Mouse (Mus musculus) liver, adult (tissue): ENCODE data around the gene Atxn7l3.

ENCODE experiments used
- GATA4 ChIP-seq: IDR thresholded peaks from 2 replicates; pipeline ENCODE4 v1.6.1; 2014; ENCODE audit warnings: mild to moderate bottlenecking, low read length; ENCODE audit not compliant: insufficient replicate concordance

Atxn7l3 gene

GRCm38 (mm10) chr11:102265816-102266215 is 30.6 kb downstream of the Atxn7l3 start:
- TF ChIP-seq GATA4, result no peak

GRCm38 (mm10) chr11:102263211-102263610 is 33.2 kb downstream of the Atxn7l3 start:
- TF ChIP-seq GATA4, result no peak

- TF ChIP-seq GATA4, result no peak
Measured at GRCm38 (mm10) chr11:102258521-102258920, 37.9 kb downstream of the Atxn7l3 start.

GRCm38 (mm10) chr11:102258095-102258494 is 38.3 kb downstream of the Atxn7l3 start:
- TF ChIP-seq GATA4, result no peak

GRCm38 (mm10) chr11:102257514-102257913 is 38.9 kb downstream of the Atxn7l3 start:
- no peak for TF ChIP-seq GATA4

- no peak for TF ChIP-seq GATA4
Measured at GRCm38 (mm10) chr11:102249351-102250090, 46.9 kb downstream of the Atxn7l3 start.

GRCm38 (mm10) chr11:102248630-102249230 is 47.7 kb downstream of the Atxn7l3 start, which contains the start of gene BC030867:
BC030867 (plus strand) TSS chr11:102248882.
- TF ChIP-seq GATA4, result no peak

GRCm38 (mm10) chr11:102246871-102247270 is 49.6 kb downstream of the Atxn7l3 start:
- no peak for TF ChIP-seq GATA4

GRCm38 (mm10) chr11:102246273-102246635 is 50.2 kb downstream of the Atxn7l3 start:
- TF ChIP-seq GATA4, result no peak

GRCm38 (mm10) chr11:102245581-102246272 is 50.7 kb downstream of the Atxn7l3 start:
- TF ChIP-seq GATA4, result no peak

GRCm38 (mm10) chr11:102244926-102245449 is 51.4 kb downstream of the Atxn7l3 start:
- no peak for TF ChIP-seq GATA4

GRCm38 (mm10) chr11:102241874-102242273 is 54.6 kb downstream of the Atxn7l3 start:
- TF ChIP-seq GATA4, result no peak

- TF ChIP-seq GATA4, result peak; percentile 99
Measured at GRCm38 (mm10) chr11:102241246-102241645, 55.2 kb downstream of the Atxn7l3 start.

- TF ChIP-seq GATA4, result no peak
Measured at GRCm38 (mm10) chr11:102240636-102241035, 55.8 kb downstream of the Atxn7l3 start.
